Mouse (Mus musculus): ENCODE results near the gene Cnot9.
"Not testable (repeated sequence)": the region's sequence is repeated elsewhere in the genome, so short reads cannot be mapped to it uniquely, and the experiment has no call there.

The Cnot9 gene

GRCm38 (mm10) chr1:74505721-74506464 lies at the start of gene Cnot9:
Gene Cnot9 (plus strand): TSS chr1:74506058.
- peak; percentile 100 for DNase-seq

DNA sequence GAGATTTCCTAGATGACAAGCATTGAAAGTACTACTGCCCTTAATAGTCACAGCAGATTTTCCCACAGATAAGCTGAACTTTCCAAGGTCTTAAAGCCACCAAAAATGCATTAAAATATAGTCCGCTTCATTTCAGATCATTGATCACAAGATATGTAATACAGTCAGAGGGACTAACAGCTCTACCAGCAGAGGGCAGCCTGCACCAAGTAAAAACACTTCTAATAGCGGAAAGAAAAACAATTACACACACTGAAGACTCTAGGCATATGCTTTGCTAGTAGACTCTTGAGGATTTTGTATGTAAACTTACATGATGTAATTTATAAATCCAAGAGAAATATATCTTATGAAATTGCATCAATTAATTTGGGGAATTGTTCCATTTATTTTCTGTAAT lies 45.6 kb upstream of the Cnot9 start:
- DNase-seq: peak; percentile 16

DNA sequence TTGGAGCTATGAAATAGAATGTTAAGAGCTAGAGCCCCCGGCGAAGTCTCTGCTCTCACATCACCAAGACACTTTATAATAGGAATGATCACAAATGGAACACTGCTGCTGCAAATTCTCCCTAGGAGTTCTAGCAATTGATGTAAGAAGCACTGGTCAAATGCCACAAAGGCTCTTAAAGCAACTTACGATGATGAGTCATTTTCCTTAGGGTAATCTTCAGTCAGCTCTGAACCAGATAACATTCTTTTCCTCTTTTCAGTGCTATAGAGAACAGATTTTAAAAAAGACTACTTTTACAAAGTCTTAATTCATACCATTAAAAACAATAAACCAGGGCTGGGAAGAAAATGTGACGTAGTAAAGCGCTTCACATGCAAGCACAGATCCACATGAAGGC lies 20.1 kb upstream of the Cnot9 start:
- DNase-seq: no peak

DNA sequence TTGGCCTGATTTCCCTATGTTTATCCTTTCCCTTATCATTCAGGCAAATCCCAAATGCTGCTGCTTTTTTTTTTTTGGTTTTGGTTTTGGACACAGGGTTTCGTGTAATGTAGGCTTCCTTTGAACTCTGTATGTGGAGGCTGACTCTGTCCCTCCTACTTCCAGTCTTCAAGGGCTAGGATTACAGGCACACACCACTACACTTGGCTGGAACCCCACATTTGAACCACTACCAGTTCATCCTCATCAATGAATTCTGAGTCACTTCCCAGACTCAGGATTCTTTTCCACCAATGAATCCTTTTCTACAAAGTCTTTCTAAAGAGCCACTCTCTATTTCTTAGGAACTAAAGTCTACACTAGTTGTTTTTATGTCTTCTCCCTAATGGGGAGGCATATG lies 4.8 kb upstream of the Cnot9 start:
- no peak for DNase-seq

DNA sequence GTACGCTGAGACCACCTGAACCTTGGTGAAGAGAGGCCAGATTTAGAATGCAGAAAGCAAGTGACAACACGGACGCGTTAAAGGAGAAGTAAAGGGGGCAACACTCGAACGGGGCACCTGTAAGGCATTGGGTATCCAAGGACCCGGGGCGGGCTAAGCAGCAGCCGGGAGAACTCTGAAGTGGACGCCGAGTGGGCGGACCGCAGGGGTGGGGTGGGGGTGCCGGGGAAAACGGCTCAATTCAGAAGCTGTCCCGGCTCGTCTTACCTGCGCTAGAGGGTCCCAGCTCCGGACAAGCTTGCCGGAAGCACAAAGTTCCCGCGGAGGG lies 501 bp upstream of the Cnot9 start:
- no peak for DNase-seq

- DNase-seq: no peak
Observed at GRCm38 (mm10) chr1:74506471-74506881, 618 bp downstream of the Cnot9 start.

GRCm38 (mm10) chr1:74507780-74508179 lies 1.9 kb downstream of the Cnot9 start:
- DNase-seq: no peak

DNA sequence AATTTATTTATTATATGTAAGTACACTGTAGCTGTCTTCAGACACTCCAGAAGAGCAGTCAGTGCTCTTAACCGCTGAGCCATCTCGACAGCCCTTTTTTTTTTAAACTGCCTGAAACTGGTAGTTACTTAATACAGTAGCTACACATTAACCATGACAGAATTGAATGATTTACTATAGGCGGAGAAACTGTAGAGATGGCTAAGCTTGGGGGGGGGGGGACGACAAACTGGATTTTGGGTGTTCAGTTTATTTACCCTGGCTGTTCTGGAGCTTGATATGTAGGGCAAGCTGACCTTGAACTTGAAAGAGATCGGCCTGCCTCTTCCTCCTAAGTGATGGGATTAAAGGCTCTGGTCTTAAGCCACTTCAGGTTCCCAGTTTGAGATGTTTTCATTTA lies 5.4 kb downstream of the Cnot9 start:
- DNase-seq: no peak

DNA sequence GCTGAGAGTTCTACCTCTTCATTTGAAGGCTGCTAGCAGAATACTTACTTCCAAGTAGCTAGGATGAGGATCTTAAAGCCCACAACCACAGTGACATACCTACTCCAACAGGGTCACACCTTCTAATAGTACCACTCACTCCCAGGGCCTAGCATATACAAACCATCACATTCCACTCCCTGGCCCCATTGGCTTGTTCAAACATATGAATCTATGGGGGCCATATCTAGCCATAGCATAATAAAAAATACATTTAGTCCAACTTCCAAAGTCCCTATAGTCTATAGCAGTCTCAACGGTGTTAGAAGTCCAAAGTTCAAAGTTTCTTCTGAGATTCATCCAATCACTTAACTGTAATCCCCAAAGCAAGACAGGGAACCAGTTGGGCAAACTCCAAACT lies 7.1 kb downstream of the Cnot9 start:
- not testable (repeated sequence) for DNase-seq

DNA sequence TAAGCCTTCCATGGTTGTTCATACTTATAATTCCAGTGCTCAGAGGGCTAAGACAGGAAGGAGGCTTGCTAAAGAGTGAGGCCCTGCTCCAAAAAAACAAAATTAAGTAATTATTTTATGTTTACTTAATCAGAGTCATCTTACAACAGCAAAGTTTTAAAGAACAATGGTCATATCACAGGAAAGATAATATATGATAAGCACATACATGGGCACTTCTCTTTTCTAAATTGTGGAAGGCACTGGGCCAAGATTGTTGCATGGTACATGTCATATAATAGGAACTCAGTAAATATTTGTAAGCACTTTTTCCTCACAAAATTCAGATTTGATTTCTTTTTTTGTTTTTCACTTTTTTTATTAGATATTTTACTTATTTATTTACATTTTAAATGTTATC lies 14.0 kb downstream of the Cnot9 start:
- no peak for DNase-seq

- no peak for DNase-seq
Observed at GRCm38 (mm10) chr1:74524746-74525145, 18.9 kb downstream of the Cnot9 start.

DNA sequence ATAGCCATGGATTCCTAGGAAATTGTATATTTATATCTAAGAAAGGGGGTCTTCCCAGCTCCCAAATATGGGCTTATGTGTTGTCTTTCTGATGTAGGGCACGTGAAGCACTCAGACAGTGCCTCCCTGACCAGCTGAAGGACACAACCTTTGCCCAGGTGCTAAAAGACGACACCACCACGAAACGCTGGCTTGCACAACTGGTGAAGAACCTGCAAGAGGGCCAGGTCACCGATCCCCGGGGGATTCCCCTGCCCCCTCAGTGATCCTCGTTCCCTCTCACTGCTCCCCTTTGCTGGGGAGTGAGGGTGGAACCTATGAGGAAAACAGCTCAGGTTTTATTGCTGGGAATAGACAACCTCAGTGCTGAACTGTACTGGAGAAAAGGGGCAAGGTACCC lies 22.7 kb downstream of the Cnot9 start:
- no peak for DNase-seq

- DNase-seq: peak; percentile 10
Observed at GRCm38 (mm10) chr1:74538650-74539049, 32.8 kb downstream of the Cnot9 start.

DNA sequence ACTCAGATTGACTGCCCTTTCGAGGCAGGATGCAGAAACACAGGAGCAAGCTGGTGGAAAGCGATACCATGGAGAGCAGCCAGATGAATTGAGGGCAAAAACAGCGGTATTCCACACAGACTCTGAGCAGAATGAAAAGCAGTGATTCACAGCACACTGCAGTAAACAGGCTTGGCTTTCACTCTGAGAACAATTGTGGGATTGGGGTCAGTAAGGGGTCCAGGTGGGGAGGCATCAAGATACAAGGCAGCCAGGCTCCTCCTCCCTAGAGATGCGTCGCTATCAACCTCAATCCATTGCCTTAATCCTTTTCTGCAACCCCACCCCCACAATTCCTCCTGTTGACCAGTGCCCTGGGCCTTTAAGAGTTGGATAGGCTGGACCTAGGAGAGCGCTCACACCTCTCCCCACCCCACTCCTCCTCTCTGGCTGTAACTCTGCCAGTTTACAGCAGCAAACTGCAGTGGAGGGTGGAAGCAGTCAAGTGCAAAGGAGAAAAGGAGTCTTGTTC lies 36.6 kb downstream of the Cnot9 start, which contains the start of gene Plcd4:
Gene Plcd4 (plus strand): TSS at position 438 of the 511 bp plus-strand sequence.
- peak; percentile 61 for DNase-seq

GRCm38 (mm10) chr1:74544184-74544583 lies 38.3 kb downstream of the Cnot9 start, which contains the start of gene Usp37:
Gene Usp37 (minus strand): TSS chr1:74544284.
- no peak for DNase-seq

GRCm38 (mm10) chr1:74559061-74559460 lies 53.2 kb downstream of the Cnot9 start:
- DNase-seq: no peak

GRCm38 (mm10) chr1:74565834-74566233 lies 60.0 kb downstream of the Cnot9 start:
- DNase-seq: no peak

DNA sequence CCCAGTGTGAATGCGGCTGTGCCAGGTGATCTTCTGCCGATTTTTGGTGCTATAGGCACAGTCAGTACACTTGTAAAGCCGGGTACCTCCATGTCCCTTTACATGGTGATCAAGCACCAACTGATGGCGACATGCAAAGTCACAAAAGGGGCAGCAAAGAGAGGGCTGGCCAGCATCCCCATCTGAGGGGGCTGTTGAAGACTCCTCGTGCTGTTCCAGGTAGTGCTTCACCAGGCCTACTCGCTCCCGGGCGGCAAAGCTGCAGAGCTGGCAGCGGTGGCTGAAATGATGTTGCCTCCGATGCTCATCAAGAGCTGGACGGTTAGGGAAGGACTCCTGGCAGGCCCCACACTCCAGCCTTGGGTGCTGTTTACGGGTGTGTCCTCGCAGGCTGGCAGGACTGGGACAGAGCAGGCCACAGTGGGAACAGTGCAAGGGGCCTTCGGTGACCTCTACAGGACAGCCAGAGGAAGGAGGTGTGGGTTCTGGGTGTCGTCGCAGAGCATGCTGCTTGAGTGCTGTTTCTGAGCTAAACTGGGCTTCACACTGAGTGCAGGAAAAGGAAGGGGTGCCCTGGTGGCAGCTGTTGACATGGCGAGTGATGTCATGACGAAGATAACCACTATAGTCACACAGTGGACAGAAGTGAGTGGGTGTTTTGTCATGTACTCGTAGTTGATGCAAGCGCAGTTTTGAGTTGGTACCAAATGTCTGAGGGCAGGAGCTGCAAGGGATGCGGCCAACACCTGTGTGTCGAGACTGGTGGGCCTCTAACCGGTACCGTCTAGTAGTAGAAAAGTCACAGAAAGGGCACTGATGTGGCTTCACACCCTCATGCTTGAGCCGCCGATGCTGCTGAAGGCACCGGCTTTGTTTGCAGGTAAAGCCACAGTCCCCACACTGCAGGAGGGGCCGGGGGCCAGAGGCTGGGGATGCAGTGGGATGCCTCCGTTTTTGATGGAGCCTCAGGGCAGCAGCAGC lies 64.2 kb downstream of the Cnot9 start:
- DNase-seq: no peak

Measured in cerebellum, adult 8-10 months (tissue).